Mouse (Mus musculus) brain, embryonic 18.5 days (tissue): Measurements from ENCODE around the gene Minos1.

Experiments used
- DNase-seq: peaks from one replicate; pipeline ENCODE4 v3.0.0-alpha.2; 2012; ENCODE audit warnings: low read depth, low spot score

Minos1 gene

GRCm38 (mm10) chr4:139064831-139065230 is 66.1 kb downstream of the Minos1 start:
- DNase-seq, result no peak

GRCm38 (mm10) chr4:139059569-139059968 is 71.3 kb downstream of the Minos1 start:
- no peak for DNase-seq

GRCm38 (mm10) chr4:139058029-139058428 is 72.9 kb downstream of the Minos1 start:
- DNase-seq, result no peak

GRCm38 (mm10) chr4:139057291-139057690 is 73.6 kb downstream of the Minos1 start:
- DNase-seq, result no peak

- no peak for DNase-seq
Observed at GRCm38 (mm10) chr4:139055744-139056143, 75.2 kb downstream of the Minos1 start.

GRCm38 (mm10) chr4:139055336-139055735 is 75.6 kb downstream of the Minos1 start:
- DNase-seq, result no peak

- peak; percentile 70 for DNase-seq
Observed at GRCm38 (mm10) chr4:139054300-139054923, 76.5 kb downstream of the Minos1 start.

- no peak for DNase-seq
Observed at GRCm38 (mm10) chr4:139053391-139053790, 77.5 kb downstream of the Minos1 start.

GRCm38 (mm10) chr4:139052796-139053195 is 78.1 kb downstream of the Minos1 start:
- DNase-seq, result no peak
